Mouse (Mus musculus) kidney, adult 2 months (tissue): Measurements from ENCODE around the gene Mllt10.

Experiments used
- CTCF ChIP-seq: fragments of 200-500 bp; conservative IDR thresholded peaks from 2 replicates; pipeline ENCODE4 v1.5.1; 2011; ENCODE audit warnings: low read depth, mild to moderate bottlenecking, control low read depth, low read length, moderate library complexity, mixed read lengths; ENCODE audit not compliant: insufficient read depth, insufficient read length
- POLR2A ChIP-seq: fragments of 200-500 bp; IDR thresholded peaks from one replicate; pipeline ENCODE4 v1.6.1; 2011; ENCODE audit warnings: low read depth, low read length, control low read depth

DNA sequence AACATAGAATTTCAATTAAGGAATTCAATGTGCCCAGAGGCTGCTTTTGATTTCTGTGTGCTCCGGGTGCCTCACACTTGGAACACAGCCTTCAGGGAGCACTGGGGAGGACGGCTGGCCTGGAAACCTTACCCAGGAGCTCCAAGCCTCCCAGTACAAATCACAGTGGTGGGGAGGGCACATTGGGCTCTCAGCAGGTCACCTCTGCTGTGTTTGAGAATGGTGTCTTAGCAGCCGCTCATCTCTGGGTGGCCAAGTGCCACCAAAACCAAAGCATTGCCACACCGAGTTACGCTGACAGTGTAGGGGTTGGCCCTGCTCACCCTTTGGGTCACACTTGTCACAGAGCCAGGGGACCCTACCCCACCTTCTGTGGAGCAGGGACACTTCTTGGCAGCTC, 163.5 kb downstream of the Mllt10 start:
- TF ChIP-seq CTCF (no peak), POLR2A (no peak)
